16 mouse cellular contexts compared by ENCODE assay signal in genomic region chrX:12919576-12919975, GRCm38 (mm10).
DNase-seq lines count a peak whose midpoint lies in the region; ATAC-seq and TF ChIP-seq lines count a peak whose summit lies in the region.
"Had no signal": no experiment of that assay in that cellular context is flagged by ENCODE, and none has a peak within 500 bp of the region (broad histone marks: within the 10 kb centered on the region; RNA-seq: fewer than 3 reads in every experiment).

No protein-coding gene starts in this region.

- TF ChIP-seq POLR2A in heart, adult 2 months (IDR thresholded peaks at IDR 0.05; ENCODE audit: insufficient read depth, low read depth, low read length) = no peak

- H3K9me3 ChIP-seq in heart, embryonic 10.5 days = no peaks in the 10 kb centered on the region
- H3K9me3 ChIP-seq in lung, postnatal 0 days (ENCODE audit: low read length) = no peaks in the 10 kb centered on the region
- H3K9me3 ChIP-seq: embryonic facial prominence, embryonic 15.5 days; forebrain, embryonic 15.5 days; heart, embryonic 15.5 days; limb, embryonic 13.5 days had no signal

- no peaks in the 10 kb centered on the region for H3K36me3 ChIP-seq in heart, adult 2 months (ENCODE audit: control insufficient read depth, insufficient read depth, low read length)
- H3K36me3 ChIP-seq in heart, embryonic 10.5 days = no peaks in the 10 kb centered on the region
- no peaks in the 10 kb centered on the region for H3K36me3 ChIP-seq in lung, postnatal 0 days (ENCODE audit: insufficient read depth, low read length)
- H3K36me3 ChIP-seq: embryonic facial prominence, embryonic 15.5 days; forebrain, embryonic 15.5 days; heart, embryonic 15.5 days; limb, embryonic 13.5 days had no signal

- no peaks in the 10 kb centered on the region; the same call in 1 of the 2 replicates for H3K4me1 ChIP-seq in heart, adult 2 months (ENCODE audit: control insufficient read depth, insufficient read depth, low read length)
- no peaks in the 10 kb centered on the region; the same call in 1 of the 2 replicates for H3K4me1 ChIP-seq in heart, embryonic 10.5 days
- no peaks in the 10 kb centered on the region for H3K4me1 ChIP-seq in lung, postnatal 0 days (ENCODE audit: insufficient read depth, low read depth, low read length)
- H3K4me1 ChIP-seq: embryonic facial prominence, embryonic 15.5 days; forebrain, embryonic 15.5 days; heart, embryonic 15.5 days; limb, embryonic 13.5 days had no signal

- H3K9ac ChIP-seq in heart, adult 2 months (ENCODE audit: low read depth, low read length) = no peak overlapping the region
- H3K9ac ChIP-seq in lung, postnatal 0 days (replicated peaks; ENCODE audit: low read depth) = no peak overlapping the region
- H3K9ac ChIP-seq: embryonic facial prominence, embryonic 15.5 days; forebrain, embryonic 15.5 days; heart, embryonic 15.5 days; limb, embryonic 13.5 days had no signal

- 34% methylated on average over 3 of the region's 3 CpGs for WGBS in heart, adult 2 months
- WGBS in heart, embryonic 10.5 days = 23% methylated on average over 3 of the region's 3 CpGs
- 27% methylated on average over 3 of the region's 3 CpGs for WGBS in lung, postnatal 0 days

- no peak for DNase-seq in heart, adult 2 months
- DNase-seq in heart, embryonic 10.5 days (ENCODE audit: low spot score) = no peak
- no peak for DNase-seq in lung, postnatal 0 days (ENCODE audit: low spot score)
- DNase-seq in lung, postnatal 4 days = no peak
- DNase-seq in MEL-GATA-1-ER (ENCODE audit: extremely low read depth, low read depth) = peak; percentile 26
- no peak for DNase-seq in lung, postnatal 25 days (ENCODE audit: low spot score)
- no peak for DNase-seq in spleen, adult 18-20 months
- DNase-seq: adrenal gland, adult 8-10 months; gastrocnemius, postnatal 25 days; kidney, postnatal 14 days; right cerebral cortex, postnatal 14 days had no signal

- no peaks in the 10 kb centered on the region for H3K27me3 ChIP-seq in heart, adult 2 months (ENCODE audit: control insufficient read depth, insufficient read depth, low read length)
- H3K27me3 ChIP-seq in heart, embryonic 10.5 days (ENCODE audit: insufficient read depth, poor library complexity, severe bottlenecking) = peaks cover 7% of the 10 kb centered on the region; the same call in 1 of the 2 replicates
- H3K27me3 ChIP-seq in lung, postnatal 0 days (replicated peaks; ENCODE audit: insufficient read depth, low read length) = no peaks in the 10 kb centered on the region
- H3K27me3 ChIP-seq: embryonic facial prominence, embryonic 15.5 days; forebrain, embryonic 15.5 days; heart, embryonic 15.5 days had no signal

- intact Hi-C loops in heart, adult 2 months (cut with DNase I) = no loop called here

- no peak for ATAC-seq in lung, postnatal 0 days
- 0 out of 2 replicates have a peak, but pooled peaks have one; percentile 39 for ATAC-seq in megakaryocyte progenitor cell, adult 5-6 weeks (replicated peaks; ENCODE audit: poor library complexity)
- ATAC-seq: forebrain, embryonic 15.5 days had no signal

- no peak for TF ChIP-seq EP300 in heart, adult 2 months (IDR thresholded peaks at IDR 0.05; ENCODE audit: insufficient read depth, low read depth, low read length)
- TF ChIP-seq EP300 in lung, postnatal 0 days (IDR thresholded peaks at IDR 0.05) = no peak

- TF ChIP-seq CTCF in heart, adult 2 months (IDR thresholded peaks at IDR 0.05) = peak; percentile 56
- TF ChIP-seq CTCF in lung, postnatal 0 days (IDR thresholded peaks at IDR 0.05) = peak; percentile 51

- no peak overlapping the region for H3K27ac ChIP-seq in heart, adult 2 months
- H3K27ac ChIP-seq in heart, embryonic 10.5 days = no peak overlapping the region
- no peak overlapping the region for H3K27ac ChIP-seq in lung, postnatal 0 days (ENCODE audit: low read length)
- H3K27ac ChIP-seq: embryonic facial prominence, embryonic 15.5 days; forebrain, embryonic 15.5 days; heart, embryonic 15.5 days; limb, embryonic 13.5 days had no signal

- no peak overlapping the region for H3K4me3 ChIP-seq in heart, adult 2 months
- no peak overlapping the region for H3K4me3 ChIP-seq in heart, embryonic 10.5 days
- H3K4me3 ChIP-seq in lung, postnatal 0 days (ENCODE audit: low read depth, low read length) = no peak overlapping the region
- H3K4me3 ChIP-seq: embryonic facial prominence, embryonic 15.5 days; forebrain, embryonic 15.5 days; heart, embryonic 15.5 days; limb, embryonic 13.5 days had no signal

- H3K4me2 ChIP-seq in lung, postnatal 0 days (replicated peaks; ENCODE audit: low read depth, low read length) = no peak overlapping the region
- H3K4me2 ChIP-seq: embryonic facial prominence, embryonic 15.5 days; forebrain, embryonic 15.5 days; heart, embryonic 15.5 days; limb, embryonic 13.5 days had no signal

- no peaks in the 10 kb centered on the region for H3K79me2 ChIP-seq in heart, adult 2 months (replicated peaks; ENCODE audit: control insufficient read depth, insufficient read depth, low read length)
